Mouse (Mus musculus): ENCODE results near the gene Fnip2. TPM values are rescaled to one million over a fixed set of nuclear protein-coding genes. Genes with fewer than 3 reads are reported as not detected.

Fnip2 gene
- total and polyA plus RNA-seq, 3 experiments: 0.21 to 0.71 (median 0.31) TPM

GRCm38 (mm10) chr3:79436186-79436585, 131.4 kb downstream of the Fnip2 start:
- Histone ChIP-seq H3K79me2 (replicated peaks; ENCODE audit: control insufficient read depth, extremely low read depth, insufficient read depth, poor library complexity, severe bottlenecking) (no peaks in the 10 kb centered on the region), H3K27ac (ENCODE audit: insufficient read depth, low read depth) (no peak overlapping the region), H3K9ac (ENCODE audit: insufficient read depth, low read depth) (no peak overlapping the region), H3K36me3 (replicated peaks in 1 of 2; ENCODE audit: control insufficient read depth in 1 of 2, insufficient read depth in 1 of 2, low read length in 1 of 2) (no peaks in the 10 kb centered on the region), H3K27me3 (replicated peaks) (no peaks in the 10 kb centered on the region), H3K9me3 (replicated peaks; ENCODE audit: low read length) (no peaks in the 10 kb centered on the region), H3K4me1 (ENCODE audit: control insufficient read depth in 1 of 2, insufficient read depth in 2 of 2) (no peaks in the 10 kb centered on the region), H3K4me2 (ENCODE audit: insufficient read depth, low read depth, poor library complexity, severe bottlenecking) (no peak overlapping the region), H3K4me3 (replicated peaks in 1 of 3; ENCODE audit: low read depth in 2 of 3, low read length in 2 of 3, poor library complexity in 1 of 3) (no peak overlapping the region)
- TF ChIP-seq JUN (IDR thresholded peaks at IDR 0.05; ENCODE audit: insufficient read depth, low read depth, low read length) (no peak), UBTF (IDR thresholded peaks at IDR 0.05; ENCODE audit: low read depth, low read length) (no peak), EP300 (IDR thresholded peaks at IDR 0.05; ENCODE audit: low read length) (no peak)
- DNase-seq (ENCODE audit: extremely low read depth): no peak
- in situ Hi-C loops (cut with MboI; ENCODE audit: low pct_ligation_motif_present, low pct_unique_long_range_greater_than_20kb, low sequenced_read_pairs) (no loop called here), dilution Hi-C loops (cut with MboI; ENCODE audit: extremely low pct_ligation_motif_present, extremely low pct_unique_long_range_greater_than_20kb, low sequenced_read_pairs) (no loop called here)

- Histone ChIP-seq H3K27ac (ENCODE audit: insufficient read depth, low read depth) (no peak overlapping the region), H3K4me3 (replicated peaks in 1 of 3; ENCODE audit: low read depth in 2 of 3, low read length in 2 of 3, poor library complexity in 1 of 3) (no peak overlapping the region), H3K79me2 (replicated peaks; ENCODE audit: control insufficient read depth, extremely low read depth, insufficient read depth, poor library complexity, severe bottlenecking) (no peaks in the 10 kb centered on the region), H3K9me3 (replicated peaks; ENCODE audit: low read length) (no peaks in the 10 kb centered on the region), H3K9ac (ENCODE audit: insufficient read depth, low read depth) (no peak overlapping the region), H3K36me3 (replicated peaks in 1 of 2; ENCODE audit: control insufficient read depth in 1 of 2, insufficient read depth in 1 of 2, low read length in 1 of 2) (no peaks in the 10 kb centered on the region), H3K4me2 (ENCODE audit: insufficient read depth, low read depth, poor library complexity, severe bottlenecking) (no peak overlapping the region), H3K27me3 (replicated peaks) (no peaks in the 10 kb centered on the region), H3K4me1 (ENCODE audit: control insufficient read depth in 1 of 2, insufficient read depth in 2 of 2) (no peaks in the 10 kb centered on the region)
- in situ Hi-C loops (cut with MboI; ENCODE audit: low pct_ligation_motif_present, low pct_unique_long_range_greater_than_20kb, low sequenced_read_pairs): no loop called here
- TF ChIP-seq CHD2 (IDR thresholded peaks at IDR 0.05; ENCODE audit: low read length) (no peak), MAX (IDR thresholded peaks at IDR 0.05; ENCODE audit: low read length) (no peak), UBTF (IDR thresholded peaks at IDR 0.05; ENCODE audit: low read depth, low read length) (no peak), MXI1 (IDR thresholded peaks at IDR 0.05; ENCODE audit: low read depth, low read length) (no peak), JUN (IDR thresholded peaks at IDR 0.05; ENCODE audit: insufficient read depth, low read depth, low read length) (no peak), ZMIZ1 (IDR thresholded peaks at IDR 0.05; ENCODE audit: low read depth, low read length) (no peak), GABPA (IDR thresholded peaks at IDR 0.05; ENCODE audit: insufficient replicate concordance, low read depth, low read length) (no peak), POLR2AphosphoS2 (IDR thresholded peaks at IDR 0.05; ENCODE audit: low read depth, low read length) (no peak), KAT2A (IDR thresholded peaks at IDR 0.05; ENCODE audit: insufficient replicate concordance, low read length) (no peak), USF1 (IDR thresholded peaks at IDR 0.05; ENCODE audit: low read depth, low read length) (no peak), MEF2A (IDR thresholded peaks at IDR 0.05; ENCODE audit: borderline replicate concordance, low read depth, low read length) (no peak), ELF1 (IDR thresholded peaks at IDR 0.05; ENCODE audit: low read depth, low read length) (no peak), TBP (conservative IDR thresholded peaks at IDR 0.05; ENCODE audit: low read depth, low read length) (no peak), ZC3H11A (IDR thresholded peaks at IDR 0.05; ENCODE audit: low read depth, low read length) (no peak), TCF12 (IDR thresholded peaks at IDR 0.05; ENCODE audit: low read depth, low read length) (no peak), POLR2A (IDR thresholded peaks at IDR 0.05; ENCODE audit: low read depth, low read length) (no peak), MYC (IDR thresholded peaks at IDR 0.05; ENCODE audit: low read depth, low read length) (no peak), IRF4 (IDR thresholded peaks at IDR 0.05; ENCODE audit: low read depth, low read length) (no peak), PAX5 (IDR thresholded peaks at IDR 0.05; ENCODE audit: low read length) (no peak)
- dilution Hi-C loops (cut with MboI; ENCODE audit: extremely low pct_ligation_motif_present, extremely low pct_unique_long_range_greater_than_20kb, low sequenced_read_pairs): no loop called here
- DNase-seq (ENCODE audit: extremely low read depth): no peak
These were observed 132.6 kb downstream of the Fnip2 start for GRCm38 (mm10) chr3:79434985-79435384.

Data from CH12.LX (cell line).